Mouse (Mus musculus): ENCODE results near the gene Kcnj14. TPM values are rescaled to one million over a fixed set of nuclear protein-coding genes. Genes with fewer than 3 reads are reported as not detected.

Gene Kcnj14
- polyA plus RNA-seq (2015; fragmentation: Nextera tagmentation; extraction: Ambion mirVana), result 0.12 and 0.23 TPM in 2 replicates

DNA sequence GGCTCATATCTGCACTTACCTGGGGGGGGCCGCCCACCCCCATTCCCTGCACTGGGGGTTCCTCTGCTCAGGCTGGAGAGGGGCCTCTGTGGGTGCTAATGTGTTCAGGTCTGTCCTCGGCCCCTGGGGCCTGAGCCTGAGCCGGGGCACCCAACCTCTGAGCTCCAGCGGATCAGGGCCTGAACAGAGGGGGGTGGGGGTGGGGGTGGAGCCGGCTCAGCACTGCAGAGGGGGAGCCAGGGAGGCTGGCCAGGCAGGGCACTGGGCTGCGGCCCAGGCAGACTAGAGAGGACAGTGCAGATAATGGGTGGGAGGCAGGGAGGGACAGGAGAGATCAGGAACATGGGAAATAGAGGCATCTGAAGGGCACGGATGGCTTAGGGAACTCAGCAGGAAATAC, at the start of gene Kcnj14:
Gene Kcnj14 (minus strand): TSS at position 185 of the 400 bp plus-strand sequence.
- peaks cover 18% of the 10 kb centered on the region for H3K4me1 ChIP-seq (replicated peaks)
- H3K4me2 ChIP-seq, result no peak within 1 kb of the TSS
- ATAC-seq (ENCODE audit: low read depth) (peak; percentile 34; the same call in 1 of the 2 replicates), DNase-seq (no peak)
- no peak within 1 kb of the TSS for H3K9ac ChIP-seq
- peaks cover 70% of the 10 kb centered on the region for H3K36me3 ChIP-seq
- 61% methylated on average over 7 of the region's 7 CpGs for WGBS (ENCODE audit: insufficient replicate concordance)
- H3K27ac ChIP-seq, result no peak within 1 kb of the TSS
- H3K4me3 ChIP-seq (replicated peaks), result no peak within 1 kb of the TSS
- 0 out of 2 replicates have a peak, but pooled peaks cover 4% of the 10 kb centered on the region for H3K27me3 ChIP-seq
- H3K9me3 ChIP-seq (replicated peaks), result no peaks in the 10 kb centered on the region

DNA sequence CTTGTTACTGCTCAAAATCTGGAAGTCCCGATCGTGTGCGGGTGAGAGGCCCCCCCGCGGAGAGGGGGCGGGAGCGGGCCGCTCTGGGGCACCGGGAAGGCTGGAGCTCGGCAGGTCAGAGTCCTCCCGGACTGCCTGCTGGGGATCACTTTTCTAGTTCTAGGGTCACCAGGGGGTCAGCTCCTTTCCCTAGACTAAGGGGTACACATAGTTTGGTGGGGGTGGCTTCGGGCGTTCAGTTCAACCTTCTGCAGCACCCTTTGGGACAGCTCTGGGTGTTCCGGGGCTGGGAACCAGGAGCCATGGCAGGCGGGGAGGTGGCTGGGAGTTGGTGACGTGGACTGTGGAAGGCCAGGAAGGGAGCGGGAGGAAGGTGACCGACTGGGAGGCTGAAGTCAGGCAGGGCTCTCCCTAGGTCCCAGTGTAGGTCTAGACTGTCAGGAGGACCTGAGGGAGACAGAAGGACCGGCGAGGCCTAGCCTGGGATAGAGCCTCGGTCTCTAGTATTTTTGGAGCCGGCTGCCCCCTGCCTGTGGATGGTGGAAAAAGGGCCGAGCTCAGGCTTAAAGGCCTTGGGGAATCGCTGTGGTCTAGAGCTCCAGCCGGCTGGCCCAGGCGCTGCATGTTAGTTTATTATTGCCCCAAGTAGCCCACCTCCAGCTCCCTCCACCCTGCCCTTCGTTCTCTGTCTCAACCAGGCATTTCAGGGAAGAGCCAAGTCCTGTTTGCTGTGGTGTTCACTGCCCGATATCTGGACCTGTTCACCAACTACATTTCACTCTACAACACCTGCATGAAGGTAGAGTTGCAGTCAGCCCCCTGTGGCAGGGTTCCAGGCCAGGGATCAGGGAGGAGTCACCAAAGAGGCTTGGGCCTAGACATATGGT, 48.7 kb upstream of the Kcnj14 start:
- Histone ChIP-seq H3K27ac (peak overlapping the region; percentile 89), H3K4me3 (replicated peaks) (peak overlapping the region; percentile 75), H3K27me3 (peaks cover 40% of the 10 kb centered on the region), H3K9ac (peak overlapping the region; percentile 92), H3K36me3 (peaks cover 41% of the 10 kb centered on the region), H3K4me1 (replicated peaks) (peaks cover 26% of the 10 kb centered on the region), H3K9me3 (replicated peaks) (no peaks in the 10 kb centered on the region), H3K4me2 (peak overlapping the region; percentile 94)
- DNase-seq, result peak; percentile 48
- 4% methylated on average over 28 of the region's 28 CpGs for WGBS (ENCODE audit: insufficient replicate concordance)
- peak; percentile 67 for ATAC-seq (ENCODE audit: low read depth)

DNA sequence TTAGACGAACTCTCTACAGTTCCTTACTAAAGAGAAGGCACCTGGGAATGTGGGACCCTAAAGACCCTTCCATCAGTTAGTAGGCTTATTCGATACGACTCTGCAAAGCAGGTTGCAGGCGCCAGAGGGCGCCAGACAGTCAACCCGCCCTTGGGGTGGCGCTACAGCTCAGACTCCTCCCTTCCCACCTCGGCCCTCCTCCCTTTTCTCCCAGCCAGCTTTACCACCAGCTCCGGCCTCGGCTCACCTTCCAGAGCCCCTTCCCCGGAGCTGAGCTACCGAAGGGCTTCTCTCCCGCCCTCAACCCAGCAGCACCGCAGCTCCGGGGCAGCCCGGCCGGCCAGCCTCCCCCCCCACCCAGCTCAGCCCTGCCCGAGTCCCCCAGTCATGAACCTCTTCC, 48.0 kb upstream of the Kcnj14 start, which contains the start of gene Kdelr1:
Gene Kdelr1 (plus strand): TSS at position 149 of the 400 bp plus-strand sequence.
- DNase-seq (peak; percentile 79), ATAC-seq (ENCODE audit: low read depth) (peak; percentile 77)
- peaks cover 47% of the 10 kb centered on the region for H3K27me3 ChIP-seq
- H3K9ac ChIP-seq, result peak within 1 kb of the TSS; percentile 92
- H3K36me3 ChIP-seq, result peaks cover 37% of the 10 kb centered on the region
- H3K4me1 ChIP-seq (replicated peaks), result peaks cover 32% of the 10 kb centered on the region
- H3K27ac ChIP-seq, result peak within 1 kb of the TSS; percentile 89
- peak within 1 kb of the TSS; percentile 75 for H3K4me3 ChIP-seq (replicated peaks)
- H3K9me3 ChIP-seq (replicated peaks), result no peaks in the 10 kb centered on the region
- 2% methylated on average over 18 of the region's 18 CpGs for WGBS (ENCODE audit: insufficient replicate concordance)
- peak within 1 kb of the TSS; percentile 94 for H3K4me2 ChIP-seq

DNA sequence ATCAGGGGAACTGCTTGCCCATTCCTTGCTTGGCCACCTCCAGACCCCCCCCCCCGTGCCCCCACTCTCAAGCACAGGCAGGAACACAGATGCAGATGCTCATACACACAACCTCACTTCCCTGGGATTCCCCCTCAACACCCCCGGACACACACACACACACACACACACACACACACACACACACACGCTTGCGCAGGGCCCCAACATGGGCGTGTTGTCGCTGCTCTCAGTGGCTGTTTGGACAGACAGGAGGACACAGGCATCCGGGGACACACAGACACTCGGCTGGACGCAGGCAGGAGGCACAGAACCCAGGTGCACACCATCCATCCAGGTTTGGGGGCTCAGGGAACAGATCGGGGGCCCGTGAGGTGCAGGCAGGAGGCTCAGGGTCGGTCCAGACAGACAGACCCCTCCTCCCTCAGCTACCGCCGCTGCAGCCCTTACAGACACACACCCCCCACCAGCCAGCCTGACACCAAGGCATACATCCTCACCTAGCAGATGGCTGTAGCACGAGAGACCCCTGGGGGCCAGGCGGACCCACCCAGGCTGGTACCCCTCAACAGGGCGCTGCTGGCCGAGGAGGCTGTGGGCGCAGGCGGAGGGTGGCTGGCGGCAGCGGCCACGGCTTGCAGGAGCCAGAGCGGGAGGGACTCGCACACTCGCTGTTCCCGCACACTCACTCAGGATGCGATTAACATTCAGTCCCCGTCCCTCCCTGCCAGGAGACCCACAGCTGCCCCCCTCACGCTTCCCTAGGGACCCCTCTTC, 45.9 kb upstream of the Kcnj14 start:
- Histone ChIP-seq H3K4me3 (replicated peaks) (peak overlapping the region; percentile 9; the same call in 1 of the 2 replicates), H3K27ac (no peak overlapping the region), H3K9me3 (replicated peaks) (no peaks in the 10 kb centered on the region), H3K4me1 (replicated peaks) (peaks cover 42% of the 10 kb centered on the region), H3K4me2 (peak overlapping the region; percentile 8; the same call in 1 of the 2 replicates), H3K36me3 (peaks cover 16% of the 10 kb centered on the region), H3K27me3 (peaks cover 67% of the 10 kb centered on the region), H3K9ac (no peak overlapping the region)
- WGBS (ENCODE audit: insufficient replicate concordance), result 4% methylated on average over 29 of the region's 30 CpGs
- no peak for DNase-seq
- no peak for ATAC-seq (ENCODE audit: low read depth)

DNA sequence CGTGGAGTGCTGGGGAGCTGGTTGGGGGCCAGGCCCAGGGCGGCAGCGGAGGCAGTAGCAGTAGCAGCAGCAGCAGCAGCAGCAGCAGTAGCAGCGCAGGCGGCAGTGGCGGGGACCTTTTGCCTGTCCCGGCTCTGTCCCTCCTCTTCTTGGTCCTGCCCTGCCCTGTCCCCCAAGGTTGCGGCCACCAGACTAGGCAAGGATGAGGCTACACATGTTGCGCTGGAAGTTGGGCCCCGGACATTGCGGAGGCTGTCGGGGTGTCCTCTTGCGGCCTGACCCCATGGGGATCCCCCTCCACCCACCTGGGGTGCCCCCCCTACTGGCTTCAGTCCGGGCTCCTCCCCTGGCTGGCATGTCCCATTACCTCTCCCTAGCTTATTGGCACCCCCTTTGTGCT, 45.2 kb upstream of the Kcnj14 start:
- WGBS (ENCODE audit: insufficient replicate concordance), result 4% methylated on average over 14 of the region's 14 CpGs
- peaks cover 70% of the 10 kb centered on the region for H3K27me3 ChIP-seq
- H3K36me3 ChIP-seq, result peaks cover 9% of the 10 kb centered on the region
- H3K4me1 ChIP-seq (replicated peaks), result peaks cover 38% of the 10 kb centered on the region
- no peak overlapping the region for H3K9ac ChIP-seq
- H3K4me2 ChIP-seq, result 0 out of 2 replicates have a peak overlapping the region, but pooled peaks have one; percentile 8
- no peak overlapping the region for H3K27ac ChIP-seq
- DNase-seq (no peak), ATAC-seq (ENCODE audit: low read depth) (no peak)
- no peaks in the 10 kb centered on the region for H3K9me3 ChIP-seq (replicated peaks)
- H3K4me3 ChIP-seq (replicated peaks), result no peak overlapping the region

DNA sequence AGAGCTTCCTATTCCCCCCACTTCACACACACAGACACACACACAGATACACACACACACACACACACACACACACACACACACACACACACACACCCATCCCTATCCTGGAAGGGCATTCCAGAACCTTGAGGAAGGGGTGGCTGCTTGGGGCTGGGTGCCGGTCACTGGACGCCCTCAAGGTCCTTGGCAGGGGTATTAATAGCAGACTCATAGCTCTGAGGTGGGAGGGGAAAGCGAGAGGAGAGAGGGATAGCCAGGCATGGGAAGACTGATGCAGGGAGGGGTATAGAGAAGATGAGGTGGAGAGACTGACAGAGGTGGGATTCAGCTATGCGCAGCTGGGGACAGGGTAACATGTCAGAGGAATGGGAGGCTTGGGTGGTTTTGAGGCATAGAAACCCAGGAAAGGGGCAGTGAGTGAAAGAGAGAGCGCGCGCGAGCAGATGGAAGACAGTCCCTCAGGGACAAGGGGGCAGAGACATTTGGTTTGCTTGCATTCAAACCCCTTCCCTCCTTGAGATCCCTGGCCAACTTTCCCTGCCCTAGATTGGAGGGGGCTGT, 44.6 kb upstream of the Kcnj14 start:
- Histone ChIP-seq H3K4me1 (replicated peaks) (peaks cover 32% of the 10 kb centered on the region), H3K27ac (no peak overlapping the region), H3K4me2 (0 out of 2 replicates have a peak overlapping the region, but pooled peaks have one; percentile 8), H3K4me3 (replicated peaks) (no peak overlapping the region), H3K9ac (no peak overlapping the region), H3K36me3 (peaks cover 3% of the 10 kb centered on the region), H3K27me3 (peaks cover 70% of the 10 kb centered on the region), H3K9me3 (replicated peaks) (no peaks in the 10 kb centered on the region)
- ATAC-seq (ENCODE audit: low read depth) (no peak), DNase-seq (no peak)
- 24% methylated on average over 8 of the region's 8 CpGs for WGBS (ENCODE audit: insufficient replicate concordance)

DNA sequence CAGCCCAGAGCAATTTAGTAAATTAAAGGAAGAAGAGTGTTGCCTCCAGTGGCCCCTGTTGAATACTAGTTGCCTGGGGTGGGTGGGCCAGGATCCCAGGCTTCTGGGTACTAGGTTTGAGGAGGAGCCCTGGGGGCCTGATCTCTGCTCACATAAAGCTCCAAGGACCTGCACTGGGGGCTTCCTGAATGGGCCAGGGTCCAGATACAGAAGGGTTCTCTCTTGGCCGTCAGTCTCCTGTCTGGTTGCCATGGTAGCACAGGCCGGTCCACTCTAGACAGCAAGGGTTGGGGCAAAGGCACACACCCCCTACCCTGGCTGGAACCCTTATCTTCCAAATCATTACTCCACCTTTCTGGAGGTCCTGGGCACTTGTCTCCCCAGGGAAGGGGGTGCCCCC, 43.3 kb upstream of the Kcnj14 start:
- no peak overlapping the region for H3K27ac ChIP-seq
- ATAC-seq (ENCODE audit: low read depth), result no peak
- H3K4me1 ChIP-seq (replicated peaks), result peaks cover 24% of the 10 kb centered on the region
- H3K27me3 ChIP-seq, result peaks cover 70% of the 10 kb centered on the region
- H3K4me2 ChIP-seq, result no peak overlapping the region
- DNase-seq, result no peak
- H3K9ac ChIP-seq, result no peak overlapping the region
- H3K9me3 ChIP-seq (replicated peaks), result no peaks in the 10 kb centered on the region
- H3K36me3 ChIP-seq, result no peaks in the 10 kb centered on the region
- 26% methylated on average over 2 of the region's 2 CpGs for WGBS (ENCODE audit: insufficient replicate concordance)
- H3K4me3 ChIP-seq (replicated peaks), result no peak overlapping the region

DNA sequence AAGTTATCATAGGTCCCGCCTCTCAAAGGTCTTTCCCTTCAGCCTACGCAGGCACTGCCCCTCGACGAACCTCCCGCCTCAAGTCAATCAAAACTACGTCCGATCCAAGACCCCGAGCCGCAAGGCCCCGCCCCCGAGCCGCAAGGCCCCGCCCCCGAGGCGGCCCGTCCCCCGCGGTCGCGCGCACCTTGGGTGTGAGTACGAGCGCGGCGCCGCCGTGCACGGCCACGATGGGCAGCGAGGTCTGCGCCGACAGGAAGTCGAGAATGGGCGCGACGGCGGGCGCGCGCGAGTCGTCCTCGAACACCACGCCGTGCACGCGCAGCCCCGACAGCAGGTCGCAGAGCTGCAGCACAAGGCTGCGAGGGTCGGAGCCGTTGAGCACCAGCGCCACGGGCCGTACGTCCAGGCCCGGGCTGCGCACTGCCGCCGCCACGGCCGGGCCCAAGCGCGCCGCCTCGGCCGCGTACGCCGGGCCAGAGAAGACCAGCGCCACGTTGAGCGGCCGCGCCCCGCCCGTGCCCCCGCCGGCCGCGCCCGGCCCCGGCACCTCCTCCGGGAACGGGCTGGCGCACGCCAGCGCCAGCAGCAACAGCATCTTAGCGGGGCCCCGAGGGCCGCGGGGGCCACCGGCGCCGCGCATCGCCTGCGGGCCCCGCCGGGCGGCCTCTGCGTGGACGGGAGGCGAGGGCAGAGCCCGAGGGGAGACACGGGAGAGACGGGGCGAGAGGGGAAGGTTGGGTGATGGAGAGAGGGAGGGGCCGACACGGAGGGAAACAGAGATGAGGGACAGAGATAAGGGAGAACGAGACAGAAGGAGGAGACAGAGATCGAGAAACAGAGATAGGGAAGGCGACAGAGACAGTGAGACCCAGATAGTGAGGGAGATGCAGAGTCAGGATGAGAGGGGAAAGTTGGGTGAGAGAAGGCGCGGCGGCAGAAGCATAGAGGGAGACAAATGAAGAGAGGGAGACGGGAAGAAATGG, 41.6 kb upstream of the Kcnj14 start:
- ATAC-seq (ENCODE audit: low read depth), result peak; percentile 75
- Histone ChIP-seq H3K9me3 (replicated peaks) (no peaks in the 10 kb centered on the region), H3K27me3 (peaks cover 72% of the 10 kb centered on the region), H3K4me2 (peak overlapping the region; percentile 93), H3K9ac (peak overlapping the region; percentile 72), H3K27ac (no peak overlapping the region), H3K4me1 (replicated peaks) (peaks cover 24% of the 10 kb centered on the region), H3K4me3 (replicated peaks) (peak overlapping the region; percentile 67), H3K36me3 (no peaks in the 10 kb centered on the region)
- under 1% methylated on average over 109 of the region's 117 CpGs for whole genome bisulfite sequencing (ENCODE audit: insufficient replicate concordance)
- DNase-seq, result peak; percentile 73

DNA sequence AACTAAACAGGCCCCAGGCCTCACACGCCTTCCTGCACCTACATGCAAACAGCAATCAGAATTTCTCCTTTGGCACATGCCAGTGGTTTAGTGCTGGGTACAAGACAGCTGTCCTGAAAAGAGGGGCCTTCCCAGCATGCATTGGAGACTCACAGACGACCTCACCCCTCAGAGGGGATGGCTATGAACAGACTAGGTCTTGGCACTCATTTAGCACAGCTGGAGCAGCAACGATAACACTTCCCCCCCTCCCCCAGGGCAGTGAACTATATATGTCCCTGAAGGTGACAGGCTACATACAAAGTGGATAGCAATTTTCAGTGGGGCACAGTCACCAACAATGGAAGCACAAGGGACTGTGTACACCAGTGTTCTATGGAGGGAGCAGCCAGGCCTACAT, 39.9 kb upstream of the Kcnj14 start:
- DNase-seq, result no peak
- Histone ChIP-seq H3K4me1 (replicated peaks) (peaks cover 19% of the 10 kb centered on the region), H3K4me3 (replicated peaks) (no peak overlapping the region), H3K9me3 (replicated peaks) (no peaks in the 10 kb centered on the region), H3K27me3 (peaks cover 70% of the 10 kb centered on the region), H3K36me3 (no peaks in the 10 kb centered on the region), H3K27ac (no peak overlapping the region), H3K4me2 (no peak overlapping the region), H3K9ac (no peak overlapping the region)
- no peak for ATAC-seq (ENCODE audit: low read depth)
- WGBS (ENCODE audit: insufficient replicate concordance), result 45% methylated on average over 3 of the region's 3 CpGs

DNA sequence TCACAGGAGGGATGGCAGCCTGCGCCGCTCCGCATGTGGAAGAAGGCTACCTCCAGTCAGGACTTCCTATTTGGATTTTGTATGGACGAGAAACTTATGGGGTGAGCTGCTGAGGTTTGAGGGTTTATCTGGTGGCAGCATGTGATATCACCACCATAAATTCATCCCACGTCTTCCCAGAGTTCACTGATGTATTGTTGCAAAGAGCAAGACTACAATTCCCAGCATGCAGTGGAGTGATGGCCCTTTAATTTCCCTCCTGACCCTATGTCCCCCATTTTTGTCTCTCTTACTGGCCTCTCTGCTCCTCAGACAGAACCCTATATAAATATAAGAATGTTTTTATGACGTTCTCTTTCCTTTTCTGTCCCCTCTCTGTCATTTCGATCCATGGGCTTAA, 38.2 kb upstream of the Kcnj14 start:
- WGBS (ENCODE audit: insufficient replicate concordance), result 70% methylated on average over 7 of the region's 7 CpGs
- peaks cover 69% of the 10 kb centered on the region for H3K27me3 ChIP-seq
- H3K9ac ChIP-seq, result no peak overlapping the region
- no peaks in the 10 kb centered on the region for H3K9me3 ChIP-seq (replicated peaks)
- peaks cover 10% of the 10 kb centered on the region for H3K4me1 ChIP-seq (replicated peaks)
- H3K4me3 ChIP-seq (replicated peaks), result no peak overlapping the region
- H3K4me2 ChIP-seq, result no peak overlapping the region
- no peak overlapping the region for H3K27ac ChIP-seq
- H3K36me3 ChIP-seq, result no peaks in the 10 kb centered on the region
- ATAC-seq (ENCODE audit: low read depth) (no peak), DNase-seq (no peak)

Data from liver, embryonic 13.5 days (tissue).